Mouse (Mus musculus) liver, embryonic 11.5 days (tissue): ENCODE measurements at regions not wholly inside any gene's neighbourhood (a gene's known extent, or its start where the extent isn't known, plus 50 kb on each side); places are given as distances from the start of the nearest gene placed in this dataset.

Experiments used
- ATAC-seq: fragments of 200-750 bp; cut with Nextera tagmentation; replicated peaks from 2 replicates; pipeline ENCODE4 v1.8.0; 2017; ENCODE audit warnings: moderate number of reproducible peaks, mild to moderate bottlenecking, moderate TSS enrichment, moderate library complexity; ENCODE audit not compliant: low FRiP score
- DNase-seq: peaks from one replicate; pipeline ENCODE4 v3.0.0-alpha.2; 2017; ENCODE audit warnings: low spot score
- H3K27ac ChIP-seq: fragments of 300-500 bp; sonication (generic); 2 replicates; pipeline ENCODE4 v1.5.1; 2014; ENCODE audit warnings: mild to moderate bottlenecking, low read depth, low read length, control low read depth
- H3K27me3 ChIP-seq: fragments of 300-500 bp; sonication (generic); replicated peaks from 2 replicates; pipeline ENCODE4 v1.6.1; 2014; ENCODE audit warnings: low read length, mixed read lengths; ENCODE audit not compliant: control insufficient read depth, insufficient read depth
- H3K36me3 ChIP-seq: fragments of 300-500 bp; sonication (generic); 2 replicates; pipeline ENCODE4 v1.6.1; 2014; ENCODE audit warnings: mild to moderate bottlenecking, low read length, moderate library complexity, mixed read lengths; ENCODE audit not compliant: control insufficient read depth, insufficient read depth
- H3K4me1 ChIP-seq: fragments of 300-500 bp; sonication (generic); replicated peaks from 2 replicates; pipeline ENCODE4 v1.6.1; 2014; ENCODE audit warnings: low read length, mixed read lengths; ENCODE audit not compliant: control insufficient read depth, insufficient read depth
- H3K4me2 ChIP-seq: fragments of 300-500 bp; sonication (generic); 2 replicates; pipeline ENCODE4 v1.6.1; 2014; ENCODE audit warnings: mild to moderate bottlenecking, control low read depth, moderate library complexity
- H3K4me3 ChIP-seq: fragments of 300-500 bp; sonication (generic); 2 replicates; pipeline ENCODE4 v1.5.1; 2014; ENCODE audit warnings: low read depth, low read length, control low read depth
- H3K9ac ChIP-seq: fragments of 300-500 bp; sonication (generic); 2 replicates; pipeline ENCODE4 v1.6.1; 2014; ENCODE audit warnings: low read depth, low read length, control low read depth
- H3K9me3 ChIP-seq: fragments of 300-500 bp; sonication (generic); 2 replicates; pipeline ENCODE4 v1.6.1; 2016; ENCODE audit warnings: low read length, inconsistent platforms, mixed read lengths; ENCODE audit not compliant: control insufficient read depth
- WGBS: fragments of 180-500 bp; shearing (Covaris S2); extraction: QIAGEN DNeasy Blood & Tissue Kit; methylation state at CpG from one replicate; pipeline ENCODE4 v1.1.7; 2014; 5-methylcytosine and 5-hydroxymethylcytosine counted together

- Histone ChIP-seq H3K4me1 (no peaks in the 10 kb centered on the region), H3K27ac (no peak overlapping the region), H3K27me3 (no peaks in the 10 kb centered on the region), H3K9ac (no peak overlapping the region), H3K36me3 (no peaks in the 10 kb centered on the region), H3K4me2 (peak overlapping the region; percentile 51), H3K4me3 (peak overlapping the region; percentile 12; the same call in 1 of the 2 replicates), H3K9me3 (no peaks in the 10 kb centered on the region)
- DNase-seq: peak; percentile 64
- ATAC-seq: peak; percentile 79
- WGBS: 12% methylated on average over 18 of the region's 18 CpGs
Observed at GRCm38 (mm10) chr3:14381421-14381992, 99.0 kb upstream of the Slc7a12 start.

GRCm38 (mm10) chr3:14390656-14391055 lies 89.8 kb upstream of the Slc7a12 start:
- ATAC-seq (no peak), DNase-seq (no peak)
- no peak overlapping the region for H3K27ac ChIP-seq
- no peaks in the 10 kb centered on the region for H3K4me1 ChIP-seq
- H3K36me3 ChIP-seq: no peaks in the 10 kb centered on the region
- no peak overlapping the region for H3K4me3 ChIP-seq
- H3K4me2 ChIP-seq: no peak overlapping the region
- 81% methylated on average over 1 of the region's 1 CpGs for WGBS
- H3K27me3 ChIP-seq: no peaks in the 10 kb centered on the region
- no peak overlapping the region for H3K9ac ChIP-seq
- no peaks in the 10 kb centered on the region for H3K9me3 ChIP-seq

- Histone ChIP-seq H3K4me2 (no peak overlapping the region), H3K27me3 (no peaks in the 10 kb centered on the region), H3K4me1 (no peaks in the 10 kb centered on the region), H3K27ac (no peak overlapping the region), H3K9ac (no peak overlapping the region), H3K36me3 (no peaks in the 10 kb centered on the region), H3K9me3 (no peaks in the 10 kb centered on the region), H3K4me3 (no peak overlapping the region)
- no peak for ATAC-seq
- DNase-seq: no peak
- 77% methylated on average over 3 of the region's 3 CpGs for WGBS
Observed at GRCm38 (mm10) chr3:14398676-14399075, 81.8 kb upstream of the Slc7a12 start.

- Histone ChIP-seq H3K36me3 (no peaks in the 10 kb centered on the region), H3K27ac (no peak overlapping the region), H3K9ac (no peak overlapping the region), H3K9me3 (no peaks in the 10 kb centered on the region), H3K27me3 (no peaks in the 10 kb centered on the region), H3K4me3 (no peak overlapping the region), H3K4me2 (no peak overlapping the region), H3K4me1 (no peaks in the 10 kb centered on the region)
- DNase-seq (no peak), ATAC-seq (no peak)
- 81% methylated on average over 1 of the region's 1 CpGs for WGBS
Observed at GRCm38 (mm10) chr3:14408435-14409125, 71.9 kb upstream of the Slc7a12 start.
